Mouse (Mus musculus): ENCODE data around the gene Zfp935. TPM values are rescaled to one million over a fixed set of nuclear protein-coding genes. Genes with fewer than 3 reads are reported as not detected.
A peak's percentile ranks its signal among the peaks of the same experiment; 100 is the strongest.
"Not testable (repeated sequence)": the region's sequence is repeated elsewhere in the genome, so short reads cannot be mapped to it uniquely, and the experiment has no call there.

Gene Zfp935
- not detected in 2 replicates for polyA plus RNA-seq (2015; fragmentation: Nextera tagmentation; extraction: Ambion mirVana)

GRCm38 (mm10) chr13:62558189-62559110 is at the start of gene Zfp935:
Gene Zfp935 (minus strand): TSS chr13:62558511.
- not testable (repeated sequence) for H3K27ac ChIP-seq (replicated peaks); H3K4me1 ChIP-seq (replicated peaks); H3K9me3 ChIP-seq (replicated peaks); H3K27me3 ChIP-seq
- WGBS (ENCODE audit: insufficient replicate concordance), result 3% methylated on average over 27 of the region's 27 CpGs
- Histone ChIP-seq H3K9ac (peak within 1 kb of the TSS; percentile 59), H3K4me3 (replicated peaks) (peak within 1 kb of the TSS; percentile 63), H3K36me3 (replicated peaks) (peaks cover 16% of the 10 kb centered on the region), H3K4me2 (peak within 1 kb of the TSS; percentile 62)
- ATAC-seq (ENCODE audit: insufficient read depth), result peak; percentile 60

GRCm38 (mm10) chr13:62571099-62571498 is 12.8 kb upstream of the Zfp935 start, which contains the start of gene Zfp934:
Gene Zfp934 (minus strand): TSS chr13:62571199.
- not testable (repeated sequence) for H3K27ac ChIP-seq (replicated peaks); H3K27me3 ChIP-seq; H3K4me2 ChIP-seq; ATAC-seq (ENCODE audit: insufficient read depth); H3K9ac ChIP-seq; H3K4me3 ChIP-seq (replicated peaks); H3K4me1 ChIP-seq (replicated peaks); H3K36me3 ChIP-seq (replicated peaks); H3K9me3 ChIP-seq (replicated peaks)
- WGBS (ENCODE audit: insufficient replicate concordance), result 66% methylated on average over 5 of the region's 6 CpGs

GRCm38 (mm10) chr13:62561696-62562095 is 3.4 kb upstream of the Zfp935 start:
- not testable (repeated sequence) for H3K36me3 ChIP-seq (replicated peaks); H3K27me3 ChIP-seq; H3K4me3 ChIP-seq (replicated peaks); H3K9me3 ChIP-seq (replicated peaks); H3K27ac ChIP-seq (replicated peaks); H3K4me1 ChIP-seq (replicated peaks); H3K4me2 ChIP-seq; ATAC-seq (ENCODE audit: insufficient read depth); H3K9ac ChIP-seq
- 0% methylated on average over 1 of the region's 1 CpGs for WGBS (ENCODE audit: insufficient replicate concordance)

- not testable (repeated sequence) for H3K4me2 ChIP-seq; H3K27me3 ChIP-seq; H3K9ac ChIP-seq; H3K27ac ChIP-seq (replicated peaks); H3K4me3 ChIP-seq (replicated peaks); ATAC-seq (ENCODE audit: insufficient read depth); H3K9me3 ChIP-seq (replicated peaks); H3K36me3 ChIP-seq (replicated peaks); H3K4me1 ChIP-seq (replicated peaks)
Measured at GRCm38 (mm10) chr13:62530129-62530528, 28.2 kb downstream of the Zfp935 start.

GRCm38 (mm10) chr13:62510641-62511420 is 47.5 kb downstream of the Zfp935 start:
- not testable (repeated sequence) for H3K27me3 ChIP-seq; H3K36me3 ChIP-seq (replicated peaks); H3K4me2 ChIP-seq; H3K4me1 ChIP-seq (replicated peaks); ATAC-seq (ENCODE audit: insufficient read depth); H3K4me3 ChIP-seq (replicated peaks); H3K27ac ChIP-seq (replicated peaks); H3K9ac ChIP-seq; H3K9me3 ChIP-seq (replicated peaks)
- 58% methylated on average over 1 of the region's 1 CpGs for WGBS (ENCODE audit: insufficient replicate concordance)

GRCm38 (mm10) chr13:62472661-62473060 is 85.7 kb downstream of the Zfp935 start:
- H3K9ac ChIP-seq; H3K4me1 ChIP-seq (replicated peaks); ATAC-seq (ENCODE audit: insufficient read depth); H3K4me3 ChIP-seq (replicated peaks); H3K4me2 ChIP-seq; H3K9me3 ChIP-seq (replicated peaks); H3K36me3 ChIP-seq (replicated peaks); H3K27ac ChIP-seq (replicated peaks); H3K27me3 ChIP-seq: not testable (repeated sequence)
- WGBS (ENCODE audit: insufficient replicate concordance), result 83% methylated on average over 8 of the region's 8 CpGs

- not testable (repeated sequence) for H3K9ac ChIP-seq
Measured at GRCm38 (mm10) chr13:62469947-62470346, 88.4 kb downstream of the Zfp935 start.

GRCm38 (mm10) chr13:62466424-62467334 is 91.6 kb downstream of the Zfp935 start, which contains the start of gene Gm49359:
Gene Gm49359 (minus strand): TSS chr13:62466832.
- ATAC-seq (ENCODE audit: insufficient read depth), result peak; percentile 99
- H3K4me3 ChIP-seq (replicated peaks), result peak within 1 kb of the TSS; percentile 68
- 1% methylated on average over 28 of the region's 28 CpGs for WGBS (ENCODE audit: insufficient replicate concordance)
- not testable (repeated sequence) for H3K36me3 ChIP-seq (replicated peaks); H3K4me1 ChIP-seq (replicated peaks); H3K27me3 ChIP-seq; H3K9me3 ChIP-seq (replicated peaks)
- 0 out of 2 replicates have a peak within 1 kb of the TSS, but pooled peaks have one; percentile 45 for H3K27ac ChIP-seq (replicated peaks)
- peak within 1 kb of the TSS; percentile 69 for H3K9ac ChIP-seq
- peak within 1 kb of the TSS; percentile 62 for H3K4me2 ChIP-seq

More at GRCm38 (mm10) chr13:62469947-62470346, 88.4 kb downstream of the Zfp935 start:
- H3K36me3 ChIP-seq (replicated peaks); H3K9me3 ChIP-seq (replicated peaks); H3K4me3 ChIP-seq (replicated peaks); H3K4me1 ChIP-seq (replicated peaks); H3K27me3 ChIP-seq; ATAC-seq (ENCODE audit: insufficient read depth); H3K4me2 ChIP-seq; H3K27ac ChIP-seq (replicated peaks): not testable (repeated sequence)
